36 mouse cellular contexts compared by ENCODE assay signal in the genomic region with DNA sequence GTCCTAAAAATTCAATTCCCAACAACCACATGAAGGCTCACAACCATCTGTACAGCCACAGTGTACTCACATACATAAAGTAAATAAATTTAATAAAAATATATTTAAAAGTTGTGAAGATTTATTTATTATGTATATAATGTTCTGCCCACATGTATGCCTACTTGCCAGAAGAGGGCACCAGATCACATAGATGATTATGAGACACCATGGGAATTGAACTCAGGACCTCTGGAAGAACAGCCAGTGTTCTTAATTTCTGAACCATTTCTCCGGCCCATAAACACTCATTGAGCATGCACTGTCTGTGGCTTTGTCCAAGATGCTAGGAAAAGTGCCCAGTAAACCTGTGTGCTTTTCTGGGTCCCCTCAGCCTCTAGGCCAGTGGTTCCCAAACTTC. TPM values are rescaled to one million over a fixed set of nuclear protein-coding genes. Genes with fewer than 3 reads are reported as not detected.
A peak's percentile ranks its signal among the peaks of the same experiment; 100 is the strongest.
DNase-seq lines count a peak whose midpoint lies in the region; ATAC-seq and TF ChIP-seq lines count a peak whose summit lies in the region.
"Had no signal": no experiment of that assay in that cellular context is flagged by ENCODE, and none has a peak within 500 bp of the region (broad histone marks: within the 10 kb centered on the region; RNA-seq: fewer than 3 reads in every experiment).

No protein-coding gene starts in this region.

- no peak for ATAC-seq in intestine, postnatal 0 days
- no peak for ATAC-seq in intestine, embryonic 15.5 days
- no peak for ATAC-seq in lung, embryonic 14.5 days (ENCODE audit: insufficient read depth)
- ATAC-seq: CD4-positive, CD25-positive, alpha-beta regulatory T cell, adult 4 months; Patski had no signal

- no peaks in the 10 kb centered on the region for H3K79me2 ChIP-seq in MEL (ENCODE audit: control insufficient read depth, insufficient read depth, low read length, poor library complexity)

- no peak overlapping the region for H3K4me2 ChIP-seq in intestine, postnatal 0 days (replicated peaks; ENCODE audit: low read depth)
- H3K4me2 ChIP-seq in intestine, embryonic 15.5 days (replicated peaks) = no peak overlapping the region
- no peak overlapping the region for H3K4me2 ChIP-seq in lung, embryonic 14.5 days
- H3K4me2 ChIP-seq: embryonic facial prominence, embryonic 13.5 days; forebrain, embryonic 15.5 days; heart, embryonic 13.5 days; liver, embryonic 15.5 days had no signal

- no peak overlapping the region for H3K27ac ChIP-seq in intestine, postnatal 0 days (ENCODE audit: low read depth, low read length)
- no peak overlapping the region for H3K27ac ChIP-seq in intestine, embryonic 15.5 days
- H3K27ac ChIP-seq in lung, embryonic 14.5 days (ENCODE audit: low read depth) = no peak overlapping the region
- H3K27ac ChIP-seq in MEL (ENCODE audit: control insufficient read depth, low read depth, low read length) = no peak overlapping the region
- H3K27ac ChIP-seq: forebrain, embryonic 10.5 days; forebrain, embryonic 15.5 days; heart, embryonic 13.5 days; hindbrain, embryonic 10.5 days; liver, embryonic 15.5 days; midbrain, embryonic 10.5 days had no signal

- TF ChIP-seq POLR2A in MEL (IDR thresholded peaks at IDR 0.05; ENCODE audit: control insufficient read depth in 1 of 2, insufficient read depth in 1 of 2, low read depth in 1 of 2, low read length in 2 of 2, poor library complexity in 1 of 2) = no peak

- no peaks in the 10 kb centered on the region for H3K4me1 ChIP-seq in intestine, postnatal 0 days (replicated peaks; ENCODE audit: control insufficient read depth, insufficient read depth, low read length)
- H3K4me1 ChIP-seq in intestine, embryonic 15.5 days (replicated peaks) = no peaks in the 10 kb centered on the region
- no peaks in the 10 kb centered on the region for H3K4me1 ChIP-seq in lung, embryonic 14.5 days (ENCODE audit: insufficient read depth)
- peaks cover 0 to 2% of the 10 kb centered on the region in 2 experiments; a peak in 1 of 4 replicates for H3K4me1 ChIP-seq in MEL (ENCODE audit: control insufficient read depth in 1 of 2, insufficient read depth in 2 of 2, low read length in 2 of 2)
- H3K4me1 ChIP-seq: forebrain, embryonic 10.5 days; hindbrain, embryonic 10.5 days had no signal

- TF ChIP-seq CTCF in intestine, postnatal 0 days (IDR thresholded peaks at IDR 0.05; ENCODE audit: low read depth) = peak; percentile 39
- 0 out of 2 replicates have a peak, but pooled peaks have one; percentile 5 for TF ChIP-seq CTCF in lung, embryonic 14.5 days (IDR thresholded peaks at IDR 0.05; ENCODE audit: low read depth)
- peak in 2 of 3 experiments; percentile 30 to 48; a peak in 4 of 6 replicates for TF ChIP-seq CTCF in MEL (IDR thresholded peaks at IDR 0.05 in 2 of 3, conservative IDR thresholded peaks at IDR 0.05 in 1 of 3; ENCODE audit: control insufficient read depth in 1 of 3, insufficient read depth in 1 of 3, low read depth in 2 of 3, low read length in 3 of 3, poor library complexity in 1 of 3, severe bottlenecking in 1 of 3)

- TF ChIP-seq RAD21 in MEL (IDR thresholded peaks at IDR 0.05; ENCODE audit: low read depth, low read length) = peak; percentile 40

- no peak for TF ChIP-seq EP300 in MEL (IDR thresholded peaks at IDR 0.05; ENCODE audit: low read depth in 1 of 2, low read length in 2 of 2)

- H3K36me3 ChIP-seq in intestine, postnatal 0 days (ENCODE audit: control insufficient read depth, insufficient read depth) = no peaks in the 10 kb centered on the region
- H3K36me3 ChIP-seq in intestine, embryonic 15.5 days = no peaks in the 10 kb centered on the region
- H3K36me3 ChIP-seq in lung, embryonic 14.5 days (ENCODE audit: insufficient read depth) = no peaks in the 10 kb centered on the region
- H3K36me3 ChIP-seq in MEL (ENCODE audit: control insufficient read depth in 1 of 2, insufficient read depth in 2 of 2, low read length in 2 of 2) = no peaks in the 10 kb centered on the region
- H3K36me3 ChIP-seq: embryonic facial prominence, embryonic 13.5 days; forebrain, embryonic 10.5 days; forebrain, embryonic 15.5 days; heart, embryonic 13.5 days; hindbrain, embryonic 10.5 days; liver, embryonic 15.5 days; midbrain, embryonic 10.5 days had no signal

- no peaks in the 10 kb centered on the region for H3K27me3 ChIP-seq in intestine, postnatal 0 days (replicated peaks; ENCODE audit: control insufficient read depth, insufficient read depth, low read length)
- H3K27me3 ChIP-seq in intestine, embryonic 15.5 days (replicated peaks) = no peaks in the 10 kb centered on the region
- H3K27me3 ChIP-seq in lung, embryonic 14.5 days (ENCODE audit: insufficient read depth, low read length) = no peaks in the 10 kb centered on the region
- H3K27me3 ChIP-seq in MEL (ENCODE audit: control insufficient read depth in 1 of 2, insufficient read depth in 2 of 2, low read length in 2 of 2) = no peaks in the 10 kb centered on the region
- H3K27me3 ChIP-seq: heart, embryonic 13.5 days; Patski had no signal

- DNase-seq in lung, embryonic 14.5 days = peak; percentile 12
- no peak for DNase-seq in lung, postnatal 14 days
- DNase-seq in 3T3-L1 (ENCODE audit: low read depth, low spot score) (peak; percentile 47), MEL (ENCODE audit: low read depth, low spot score) (peak; percentile 36)
- no peak for DNase-seq in frontal cortex, postnatal 14 days (ENCODE audit: low spot score in 2 of 2)
- DNase-seq in spleen, adult 18-20 months = no peak
- DNase-seq: adrenal gland, postnatal 25 days; cerebellum, adult 18-20 months; cerebellum, postnatal 10 days; heart, postnatal 14 days; kidney, adult 9 months; kidney, postnatal 25 days; left cerebral cortex, postnatal 4 days; thymus, adult 2 months; thymus, postnatal 36 days had no signal

- H3K9me3 ChIP-seq in intestine, postnatal 0 days (ENCODE audit: control insufficient read depth) = no peaks in the 10 kb centered on the region
- no peaks in the 10 kb centered on the region for H3K9me3 ChIP-seq in intestine, embryonic 15.5 days
- no peaks in the 10 kb centered on the region for H3K9me3 ChIP-seq in lung, embryonic 14.5 days (ENCODE audit: low read depth, low read length)
- no peaks in the 10 kb centered on the region for H3K9me3 ChIP-seq in MEL (replicated peaks; ENCODE audit: insufficient read depth, low read length)
- H3K9me3 ChIP-seq: embryonic facial prominence, embryonic 13.5 days; forebrain, embryonic 10.5 days; forebrain, embryonic 15.5 days; heart, embryonic 13.5 days; hindbrain, embryonic 10.5 days; liver, embryonic 15.5 days; midbrain, embryonic 10.5 days had no signal

- 91% methylated on average over 1 of the region's 1 CpGs for WGBS in intestine, postnatal 0 days
- 94% methylated on average over 1 of the region's 1 CpGs for WGBS in intestine, embryonic 15.5 days
- WGBS in lung, embryonic 14.5 days = 72% methylated on average over 1 of the region's 1 CpGs

- no peak overlapping the region for H3K9ac ChIP-seq in intestine, postnatal 0 days (ENCODE audit: low read depth, low read length)
- H3K9ac ChIP-seq in intestine, embryonic 15.5 days = no peak overlapping the region
- no peak overlapping the region for H3K9ac ChIP-seq in lung, embryonic 14.5 days
- H3K9ac ChIP-seq in MEL (ENCODE audit: control insufficient read depth, low read depth, low read length, poor library complexity, severe bottlenecking) = no peak overlapping the region
- H3K9ac ChIP-seq: embryonic facial prominence, embryonic 13.5 days; forebrain, embryonic 15.5 days; heart, embryonic 13.5 days; liver, embryonic 15.5 days had no signal

- no peak overlapping the region for H3K4me3 ChIP-seq in intestine, postnatal 0 days (ENCODE audit: low read depth, low read length)
- no peak overlapping the region for H3K4me3 ChIP-seq in intestine, embryonic 15.5 days (replicated peaks)
- H3K4me3 ChIP-seq in lung, embryonic 14.5 days (ENCODE audit: low read depth, low read length) = no peak overlapping the region
- H3K4me3 ChIP-seq in MEL (ENCODE audit: control insufficient read depth in 1 of 2, insufficient read depth in 1 of 2, low read depth in 2 of 2, low read length in 2 of 2) = no peak overlapping the region
- H3K4me3 ChIP-seq: embryonic facial prominence, embryonic 13.5 days; forebrain, embryonic 10.5 days; forebrain, embryonic 15.5 days; heart, embryonic 13.5 days; hindbrain, embryonic 10.5 days; liver, embryonic 15.5 days; midbrain, embryonic 10.5 days had no signal

RNA-seq across cellular contexts. Expression of gene Mrgprh, which starts 5.4 kb away (rescaled TPM):
- polyA plus RNA-seq in intestine, postnatal 0 days (2015; fragmentation: Nextera tagmentation; extraction: Ambion mirVana) = not detected in 2 replicates
- polyA plus RNA-seq in intestine, embryonic 15.5 days (2015; fragmentation: Nextera tagmentation; extraction: Ambion mirVana) = not detected in 2 replicates
- 0.09 TPM in 1 of 2 replicates, not detected in the other for polyA plus RNA-seq in lung, embryonic 14.5 days (2014; fragmentation: Nextera tagmentation; extraction: Ambion mirVana)
- not detected in 2 replicates for total RNA-seq in MEL (2012; rRNA removed)
- polyA plus RNA-seq in MEL (2012; ENCODE audit: insufficient read depth in 1 of 2, insufficient read length in 2 of 2, low read depth in 1 of 2, low replicate concordance in 2 of 2, missing spikeins in 1 of 2) = not detected
- total RNA-seq: adrenal gland, postnatal 25 days; common myeloid progenitor, adult 5-6 weeks; ES-E14; layer of hippocampus, adult 18-20 months; left cerebral cortex, postnatal 4 days; monocyte, adult 5-6 weeks; neutrophil, adult 5-6 weeks had no signal
- polyA plus RNA-seq: CD4-positive, CD25-positive, alpha-beta regulatory T cell, adult 4 months; embryonic facial prominence, embryonic 13.5 days; forebrain, embryonic 10.5 days; forebrain, embryonic 15.5 days; heart, embryonic 13.5 days; hindbrain, embryonic 10.5 days; hindbrain, embryonic 16.5 days; intestine, embryonic 16.5 days; liver, embryonic 15.5 days; lung, embryonic 16.5 days; midbrain, embryonic 10.5 days; Patski; spleen, adult 2 months had no signal

RNA-seq across cellular contexts. Expression of gene Mas1, which starts 13.3 kb away (rescaled TPM):
- polyA plus RNA-seq in intestine, postnatal 0 days (2015; fragmentation: Nextera tagmentation; extraction: Ambion mirVana) = 0.10 and 0.16 TPM in 2 replicates
- 0.38 and 0.40 TPM in 2 replicates for polyA plus RNA-seq in intestine, embryonic 15.5 days (2015; fragmentation: Nextera tagmentation; extraction: Ambion mirVana)
- 0.67 and 0.97 TPM in 2 replicates for polyA plus RNA-seq in lung, embryonic 14.5 days (2014; fragmentation: Nextera tagmentation; extraction: Ambion mirVana)
- total RNA-seq in MEL (2012; rRNA removed) = not detected in 2 replicates
- polyA plus RNA-seq in MEL (2012; ENCODE audit: insufficient read depth in 1 of 2, insufficient read length in 2 of 2, low read depth in 1 of 2, low replicate concordance in 2 of 2, missing spikeins in 1 of 2) = not detected
- total RNA-seq: adrenal gland, adult 18-20 months; adrenal gland, postnatal 25 days; common myeloid progenitor, adult 5-6 weeks; ES-E14; monocyte, adult 5-6 weeks; neutrophil, adult 5-6 weeks had no signal
- polyA plus RNA-seq: Patski; spleen, adult 2 months had no signal

RNA-seq across cellular contexts. Expression of gene Pnldc1, which starts 28.8 kb away (rescaled TPM):
- 0.48 and 0.54 TPM in 2 replicates for polyA plus RNA-seq in intestine, postnatal 0 days (2015; fragmentation: Nextera tagmentation; extraction: Ambion mirVana)
- polyA plus RNA-seq in intestine, embryonic 15.5 days (2015; fragmentation: Nextera tagmentation; extraction: Ambion mirVana) = 0.62 and 0.90 TPM in 2 replicates
- 1.4 and 2.0 TPM in 2 replicates for polyA plus RNA-seq in lung, embryonic 14.5 days (2014; fragmentation: Nextera tagmentation; extraction: Ambion mirVana)
- total RNA-seq in MEL (2012; rRNA removed) = 0.36 and 0.54 TPM in 2 replicates
- 1 to 10 TPM in 1 of 2 experiments, not detected in 1; 1.1 TPM for polyA plus RNA-seq in MEL (2012; ENCODE audit: insufficient read depth in 1 of 2, insufficient read length in 2 of 2, low read depth in 1 of 2, low replicate concordance in 2 of 2, missing spikeins in 1 of 2)
- total RNA-seq: common myeloid progenitor, adult 5-6 weeks; monocyte, adult 5-6 weeks had no signal

RNA-seq across cellular contexts. Expression of gene Tcp1, which starts 34.3 kb away (rescaled TPM):
- 143 and 144 TPM in 2 replicates for polyA plus RNA-seq in intestine, postnatal 0 days (2015; fragmentation: Nextera tagmentation; extraction: Ambion mirVana)
- 369 and 437 TPM in 2 replicates for polyA plus RNA-seq in intestine, embryonic 15.5 days (2015; fragmentation: Nextera tagmentation; extraction: Ambion mirVana)
- polyA plus RNA-seq in lung, embryonic 14.5 days (2014; fragmentation: Nextera tagmentation; extraction: Ambion mirVana) = 469 and 508 TPM in 2 replicates
- total RNA-seq in MEL (2012; rRNA removed) = 570 and 598 TPM in 2 replicates
- polyA plus RNA-seq in MEL (2012; ENCODE audit: insufficient read depth in 1 of 2, insufficient read length in 2 of 2, low read depth in 1 of 2, low replicate concordance in 2 of 2, missing spikeins in 1 of 2) = 1,000 to 10,000 TPM in 1 of 2 experiments, 100 to 1,000 TPM in 1; 485 to 1,425 TPM

RNA-seq across cellular contexts. Expression of gene Mrpl18, which starts 34.9 kb away (rescaled TPM):
- polyA plus RNA-seq in intestine, postnatal 0 days (2015; fragmentation: Nextera tagmentation; extraction: Ambion mirVana) = 112 and 121 TPM in 2 replicates
- 173 and 181 TPM in 2 replicates for polyA plus RNA-seq in intestine, embryonic 15.5 days (2015; fragmentation: Nextera tagmentation; extraction: Ambion mirVana)
- polyA plus RNA-seq in lung, embryonic 14.5 days (2014; fragmentation: Nextera tagmentation; extraction: Ambion mirVana) = 150 and 151 TPM in 2 replicates
- total RNA-seq in MEL (2012; rRNA removed) = 238 and 257 TPM in 2 replicates
- 100 to 1,000 TPM in 1 of 2 experiments, not detected in 1; 202 TPM for polyA plus RNA-seq in MEL (2012; ENCODE audit: insufficient read depth in 1 of 2, insufficient read length in 2 of 2, low read depth in 1 of 2, low replicate concordance in 2 of 2, missing spikeins in 1 of 2)

Comparison
In these comparisons a context has a peak if more than half of its experiments do, and no peak if none do; other contexts are left out.
1. DNase-seq: peak in lung, embryonic 14.5 days (single experiment), 3T3-L1 (single experiment) and MEL (single experiment); none in lung, postnatal 14 days (single experiment), frontal cortex, postnatal 14 days (0 of 2) and spleen, adult 18-20 months (0 of 2).
2. Peak in every context shown above with its lines, with median percentiles within 50 percentile points of each other: CTCF ChIP-seq.